9 mouse cellular contexts compared by ENCODE assay signal in the genomic region with DNA sequence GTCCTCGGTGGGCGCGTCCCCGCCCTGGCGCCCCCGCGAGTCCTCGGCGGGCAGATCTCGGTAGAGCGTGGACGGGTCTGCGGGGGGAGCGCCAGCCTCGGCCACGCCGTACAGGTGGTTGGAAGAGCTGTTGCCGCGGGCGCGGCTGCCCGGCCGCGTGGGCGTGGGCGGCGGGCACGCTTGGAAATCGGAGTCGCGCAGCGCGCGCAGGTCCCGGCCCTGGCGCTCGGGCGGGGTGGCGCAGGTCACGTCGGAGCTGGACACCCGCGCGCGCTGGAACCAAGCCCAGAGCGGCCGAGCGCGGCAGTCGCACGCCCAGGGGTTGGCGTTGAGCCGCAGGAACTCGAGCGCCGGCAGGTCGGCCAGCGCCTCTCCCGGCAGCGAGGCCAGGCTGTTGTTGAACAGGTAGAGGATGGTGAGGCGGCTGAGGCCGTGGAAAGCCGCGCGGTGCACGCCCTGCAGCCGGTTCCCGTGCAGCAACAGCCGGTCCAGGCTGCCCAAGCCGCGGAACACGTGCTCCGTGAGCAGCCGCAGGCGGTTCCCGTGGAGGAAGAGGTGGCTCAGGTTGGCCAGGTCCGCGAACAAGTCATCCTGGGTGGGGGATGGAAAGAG. TPM values are rescaled to one million over a fixed set of nuclear protein-coding genes. Genes with fewer than 3 reads are reported as not detected.
A peak's percentile ranks its signal among the peaks of the same experiment; 100 is the strongest.
DNase-seq lines count a peak whose midpoint lies in the region; ATAC-seq lines count a peak whose summit lies in the region.
"Had no signal": no experiment of that assay in that cellular context is flagged by ENCODE, and none has a peak within 500 bp of the region (broad histone marks: within the 10 kb centered on the region; RNA-seq: fewer than 3 reads in every experiment).

No protein-coding gene starts in this region.

- no peaks in the 10 kb centered on the region for H3K9me3 ChIP-seq in forebrain, embryonic 13.5 days (replicated peaks)
- 0 out of 2 replicates have a peak, but pooled peaks cover 2% of the 10 kb centered on the region for H3K9me3 ChIP-seq in hindbrain, embryonic 10.5 days
- H3K9me3 ChIP-seq in limb, embryonic 10.5 days (replicated peaks) = no peaks in the 10 kb centered on the region

- H3K4me2 ChIP-seq in forebrain, embryonic 13.5 days = peak overlapping the region; percentile 81

- ATAC-seq in forebrain, embryonic 13.5 days = peak; percentile 19; the same call in 1 of the 2 replicates
- ATAC-seq in megakaryocyte-erythroid progenitor cell, adult 5-6 weeks (replicated peaks; ENCODE audit: low FRiP score, low TSS enrichment, poor library complexity, severe bottlenecking) = 0 out of 2 replicates have a peak, but pooled peaks have one; percentile 6
- no peak for ATAC-seq in monocyte, adult 5-6 weeks (replicated peaks; ENCODE audit: insufficient number of reproducible peaks, low FRiP score, low TSS enrichment, poor library complexity, severe bottlenecking)

- H3K4me3 ChIP-seq in forebrain, embryonic 13.5 days = peak overlapping the region; percentile 48
- H3K4me3 ChIP-seq in hindbrain, embryonic 10.5 days = peak overlapping the region; percentile 53
- peak overlapping the region; percentile 54 for H3K4me3 ChIP-seq in limb, embryonic 10.5 days

- H3K27me3 ChIP-seq in forebrain, embryonic 13.5 days = peaks cover 84% of the 10 kb centered on the region
- H3K27me3 ChIP-seq in hindbrain, embryonic 10.5 days (ENCODE audit: insufficient read depth, poor library complexity, severe bottlenecking) = peaks cover 99% of the 10 kb centered on the region
- peaks cover 100% of the 10 kb centered on the region for H3K27me3 ChIP-seq in limb, embryonic 10.5 days (ENCODE audit: low read depth, poor library complexity, severe bottlenecking)

- H3K27ac ChIP-seq in forebrain, embryonic 13.5 days = no peak overlapping the region
- peak overlapping the region; percentile 25 for H3K27ac ChIP-seq in hindbrain, embryonic 10.5 days
- H3K27ac ChIP-seq in limb, embryonic 10.5 days = peak overlapping the region; percentile 66

- WGBS in forebrain, embryonic 13.5 days = 1% methylated on average over 74 of the region's 78 CpGs
- 1% methylated on average over 78 of the region's 78 CpGs for WGBS in hindbrain, embryonic 10.5 days
- 1% methylated on average over 78 of the region's 78 CpGs for WGBS in limb, embryonic 10.5 days

- peak; percentile 54 to 63 for DNase-seq in B cell, adult 2 months
- peak; percentile 59 for DNase-seq in ZHBTc4 (ENCODE audit: low read depth, low spot score)
- peak; percentile 47 for DNase-seq in hindbrain, embryonic 10.5 days (ENCODE audit: low spot score)
- peak; percentile 68 for DNase-seq in limb, embryonic 10.5 days (ENCODE audit: low spot score)
- DNase-seq in layer of hippocampus, postnatal 10 days (ENCODE audit: low spot score in 2 of 2) = no peak

- peaks cover 28% of the 10 kb centered on the region for H3K4me1 ChIP-seq in forebrain, embryonic 13.5 days
- peaks cover 13% of the 10 kb centered on the region for H3K4me1 ChIP-seq in hindbrain, embryonic 10.5 days (replicated peaks)
- peaks cover 11% of the 10 kb centered on the region for H3K4me1 ChIP-seq in limb, embryonic 10.5 days

- peak overlapping the region; percentile 58 for H3K9ac ChIP-seq in forebrain, embryonic 13.5 days

- peaks cover 11% of the 10 kb centered on the region; the same call in 1 of the 2 replicates for H3K36me3 ChIP-seq in forebrain, embryonic 13.5 days (ENCODE audit: poor library complexity, severe bottlenecking)
- H3K36me3 ChIP-seq in hindbrain, embryonic 10.5 days = no peaks in the 10 kb centered on the region
- H3K36me3 ChIP-seq in limb, embryonic 10.5 days = no peaks in the 10 kb centered on the region

RNA-seq across cellular contexts. Expression of gene Rtn4rl2, which starts 14.3 kb away (rescaled TPM):
- 3.6 and 5.6 TPM in 2 replicates for polyA plus RNA-seq in forebrain, embryonic 13.5 days (2015; fragmentation: Nextera tagmentation; extraction: Ambion mirVana)
- 3.8 and 4.0 TPM in 2 replicates for polyA plus RNA-seq in hindbrain, embryonic 10.5 days (2016; fragmentation: Nextera tagmentation; extraction: Ambion mirVana)
- 0.74 and 1.0 TPM in 2 replicates for polyA plus RNA-seq in limb, embryonic 10.5 days (2016; fragmentation: Nextera tagmentation; extraction: Ambion mirVana)
- total RNA-seq in megakaryocyte-erythroid progenitor cell, adult 5-6 weeks (2014; fragmentation: Nextera tagmentation) = not detected in 2 replicates
- total RNA-seq in megakaryocyte-erythroid progenitor cell, adult 5-6 weeks (2017) = not detected in 2 replicates
- total RNA-seq in layer of hippocampus, postnatal 10 days (2021) = 100 to 1,000 TPM; 108 to 116 TPM
- total RNA-seq in monocyte, adult 5-6 weeks (2017) = not detected in 3 replicates

RNA-seq across cellular contexts. Expression of gene Slc43a1, which starts 33.6 kb away (rescaled TPM):
- 5.4 and 7.5 TPM in 2 replicates for polyA plus RNA-seq in forebrain, embryonic 13.5 days (2015; fragmentation: Nextera tagmentation; extraction: Ambion mirVana)
- polyA plus RNA-seq in hindbrain, embryonic 10.5 days (2016; fragmentation: Nextera tagmentation; extraction: Ambion mirVana) = 23.1 and 28.6 TPM in 2 replicates
- 36.6 and 42.6 TPM in 2 replicates for polyA plus RNA-seq in limb, embryonic 10.5 days (2016; fragmentation: Nextera tagmentation; extraction: Ambion mirVana)
- 96.3 and 117 TPM in 2 replicates for total RNA-seq in megakaryocyte-erythroid progenitor cell, adult 5-6 weeks (2014; fragmentation: Nextera tagmentation)
- 40.1 and 70.3 TPM in 2 replicates for total RNA-seq in megakaryocyte-erythroid progenitor cell, adult 5-6 weeks (2017)
- under 1 TPM; 0.27 to 0.75 TPM for total RNA-seq in layer of hippocampus, postnatal 10 days (2021)
- 0.29 to 0.32 TPM in 2 of 3 replicates, not detected in the other for total RNA-seq in monocyte, adult 5-6 weeks (2017)

RNA-seq across cellular contexts. Expression of gene Timm10, which starts 45.4 kb away (rescaled TPM):
- 58.0 and 62.5 TPM in 2 replicates for polyA plus RNA-seq in forebrain, embryonic 13.5 days (2015; fragmentation: Nextera tagmentation; extraction: Ambion mirVana)
- 56.3 and 58.9 TPM in 2 replicates for polyA plus RNA-seq in hindbrain, embryonic 10.5 days (2016; fragmentation: Nextera tagmentation; extraction: Ambion mirVana)
- polyA plus RNA-seq in limb, embryonic 10.5 days (2016; fragmentation: Nextera tagmentation; extraction: Ambion mirVana) = 64.5 and 71.0 TPM in 2 replicates
- total RNA-seq in megakaryocyte-erythroid progenitor cell, adult 5-6 weeks (2014; fragmentation: Nextera tagmentation) = 91.6 and 94.6 TPM in 2 replicates
- 48.9 and 88.0 TPM in 2 replicates for total RNA-seq in megakaryocyte-erythroid progenitor cell, adult 5-6 weeks (2017)
- total RNA-seq in layer of hippocampus, postnatal 10 days (2021) = 10 to 100 TPM; 58.7 to 64.2 TPM
- total RNA-seq in monocyte, adult 5-6 weeks (2017) = 11.3 to 21.0 TPM (median 16.2 TPM) in 3 replicates

RNA-seq across cellular contexts. Expression of gene Smtnl1, which starts 49.8 kb away (rescaled TPM):
- polyA plus RNA-seq in forebrain, embryonic 13.5 days (2015; fragmentation: Nextera tagmentation; extraction: Ambion mirVana) = 0.09 TPM in 1 of 2 replicates, not detected in the other
- polyA plus RNA-seq in hindbrain, embryonic 10.5 days (2016; fragmentation: Nextera tagmentation; extraction: Ambion mirVana) = 0.09 and 0.14 TPM in 2 replicates
- polyA plus RNA-seq in limb, embryonic 10.5 days (2016; fragmentation: Nextera tagmentation; extraction: Ambion mirVana) = 0.11 and 0.56 TPM in 2 replicates
- not detected in 2 replicates for total RNA-seq in megakaryocyte-erythroid progenitor cell, adult 5-6 weeks (2014; fragmentation: Nextera tagmentation)
- not detected in 2 replicates for total RNA-seq in megakaryocyte-erythroid progenitor cell, adult 5-6 weeks (2017)
- total RNA-seq in layer of hippocampus, postnatal 10 days (2021) = not detected
- not detected in 3 replicates for total RNA-seq in monocyte, adult 5-6 weeks (2017)
- total RNA-seq: layer of hippocampus, adult 18-20 months had no signal

Comparison
In these comparisons a context has a peak if more than half of its experiments do, and no peak if none do; other contexts are left out.
1. DNase-seq: peak in B cell, adult 2 months (2 of 2), ZHBTc4 (single experiment), hindbrain, embryonic 10.5 days (single experiment) and limb, embryonic 10.5 days (single experiment); none in layer of hippocampus, postnatal 10 days (0 of 2).
2. RNA of gene Rtn4rl2, which starts 14.3 kb away (total RNA-seq): 108 to 116 TPM in layer of hippocampus, postnatal 10 days; not detected in megakaryocyte-erythroid progenitor cell, adult 5-6 weeks and not detected in monocyte, adult 5-6 weeks; every median in the first group is over 10 times any median in the second.
3. RNA of gene Slc43a1, which starts 33.6 kb away (total RNA-seq): 40.1 to 117 TPM in megakaryocyte-erythroid progenitor cell, adult 5-6 weeks; 0.27 to 0.75 TPM in layer of hippocampus, postnatal 10 days and 0.29 to 0.32 TPM in monocyte, adult 5-6 weeks; every median in the first group is over 10 times any median in the second.
4. Peak in every context shown above with its lines, with median percentiles within 50 percentile points of each other: H3K4me3 ChIP-seq.